Mouse (Mus musculus) limb, embryonic 13.5 days (tissue): ENCODE measurements around the gene Fubp1. TPM values are rescaled to one million over a fixed set of nuclear protein-coding genes. Genes with fewer than 3 reads are reported as not detected.
A peak's percentile ranks its signal among the peaks of the same experiment; 100 is the strongest.

Source experiments
- ATAC-seq: fragments of 200-750 bp; cut with Nextera tagmentation; 2 replicates; pipeline ENCODE4 v1.8.0; 2017; ENCODE audit warnings: low read depth, moderate number of reproducible peaks, moderate TSS enrichment; ENCODE audit not compliant: low FRiP score
- H3K27ac ChIP-seq: fragments of 300-500 bp; sonication (generic); 2 replicates; pipeline ENCODE4 v1.5.1; 2015; ENCODE audit warnings: inconsistent platforms, mild to moderate bottlenecking, moderate library complexity
- H3K27me3 ChIP-seq: fragments of 300-500 bp; sonication (generic); 2 replicates; pipeline ENCODE4 v1.6.1; 2015; ENCODE audit warnings: mild to moderate bottlenecking, inconsistent platforms
- H3K36me3 ChIP-seq: fragments of 300-500 bp; sonication (generic); 2 replicates; pipeline ENCODE4 v1.6.1; 2015; ENCODE audit warnings: inconsistent platforms, mild to moderate bottlenecking, moderate library complexity
- H3K4me1 ChIP-seq: fragments of 300-500 bp; sonication (generic); 2 replicates; pipeline ENCODE4 v1.6.1; 2015; ENCODE audit warnings: inconsistent platforms
- H3K4me2 ChIP-seq: fragments of 300-500 bp; sonication (generic); replicated peaks from 2 replicates; pipeline ENCODE4 v1.6.1; 2015; ENCODE audit warnings: inconsistent platforms, mild to moderate bottlenecking, moderate library complexity
- H3K4me3 ChIP-seq: fragments of 300-500 bp; sonication (generic); 2 replicates; pipeline ENCODE4 v1.5.1; 2015; ENCODE audit warnings: moderate library complexity, mild to moderate bottlenecking, inconsistent platforms
- H3K9ac ChIP-seq: fragments of 300-500 bp; sonication (generic); 2 replicates; pipeline ENCODE4 v1.6.1; 2015; ENCODE audit warnings: mild to moderate bottlenecking, inconsistent platforms
- H3K9me3 ChIP-seq: fragments of 300-500 bp; sonication (generic); 2 replicates; pipeline ENCODE4 v1.6.1; 2016; ENCODE audit warnings: inconsistent platforms
- WGBS: fragments of 180-500 bp; shearing (Covaris S2); methylation state at CpG from one replicate; pipeline ENCODE4 v1.1.7; 2015; 5-methylcytosine and 5-hydroxymethylcytosine counted together
- polyA plus RNA-seq: library from polyadenylated mRNA; unstranded; fragments of >200 nt; fragmentation: Nextera tagmentation; extraction: Ambion mirVana; gene quantifications from 2 replicates; pipeline ENCODE4 v1.2.1, GENCODE M21; 2015

The Fubp1 gene
- polyA plus RNA-seq, 1 experiment from 2014 or later = 338 TPM

- WGBS = 3% methylated on average over 13 of the region's 13 CpGs
- Histone ChIP-seq H3K27me3 (peaks cover 28% of the 10 kb centered on the region), H3K36me3 (no peaks in the 10 kb centered on the region)
Observed at GRCm38 (mm10) chr3:152266036-152266421, 55.8 kb downstream of the Fubp1 start, which contains the start of gene Nexn. Nexn (minus strand) TSS chr3:152266350.

GRCm38 (mm10) chr3:152268099-152268498 is 57.9 kb downstream of the Fubp1 start:
- Histone ChIP-seq H3K27me3 (peaks cover 28% of the 10 kb centered on the region), H3K36me3 (peaks cover 2% of the 10 kb centered on the region; the same call in 1 of the 2 replicates), H3K9ac (no peak overlapping the region), H3K9me3 (no peaks in the 10 kb centered on the region), H3K4me3 (no peak overlapping the region), H3K27ac (no peak overlapping the region), H3K4me1 (peaks cover 21% of the 10 kb centered on the region), H3K4me2 (no peak overlapping the region)
- WGBS = 85% methylated on average over 14 of the region's 14 CpGs
- no peak for ATAC-seq

More at GRCm38 (mm10) chr3:152266036-152266421, 55.8 kb downstream of the Fubp1 start, which contains the start of gene Nexn:
- peak within 1 kb of the TSS; percentile 88 for H3K27ac ChIP-seq
- peaks cover 26% of the 10 kb centered on the region for H3K4me1 ChIP-seq
- peak; percentile 73; the same call in 1 of the 2 replicates for ATAC-seq
- peak within 1 kb of the TSS; percentile 88 for H3K4me2 ChIP-seq
- no peaks in the 10 kb centered on the region for H3K9me3 ChIP-seq
- peak within 1 kb of the TSS; percentile 62 for H3K4me3 ChIP-seq
- peak within 1 kb of the TSS; percentile 80 for H3K9ac ChIP-seq

- Histone ChIP-seq H3K27ac (no peak overlapping the region), H3K36me3 (peaks cover 6% of the 10 kb centered on the region), H3K27me3 (peaks cover 16% of the 10 kb centered on the region; the same call in 1 of the 2 replicates), H3K9ac (no peak overlapping the region), H3K4me1 (peaks cover 6% of the 10 kb centered on the region), H3K4me2 (no peak overlapping the region), H3K4me3 (no peak overlapping the region), H3K9me3 (no peaks in the 10 kb centered on the region)
- 85% methylated on average over 10 of the region's 10 CpGs for WGBS
- ATAC-seq = no peak
Observed at GRCm38 (mm10) chr3:152271071-152271710, 61.0 kb downstream of the Fubp1 start.

- H3K4me3 ChIP-seq = no peak overlapping the region
- ATAC-seq = no peak
- no peak overlapping the region for H3K27ac ChIP-seq
- peaks cover 11% of the 10 kb centered on the region; the same call in 1 of the 2 replicates for H3K27me3 ChIP-seq
- H3K4me1 ChIP-seq = no peaks in the 10 kb centered on the region
- no peak overlapping the region for H3K4me2 ChIP-seq
- H3K9me3 ChIP-seq = no peaks in the 10 kb centered on the region
- H3K9ac ChIP-seq = no peak overlapping the region
- peaks cover 12% of the 10 kb centered on the region for H3K36me3 ChIP-seq
- 86% methylated on average over 6 of the region's 6 CpGs for WGBS
Observed at GRCm38 (mm10) chr3:152271876-152272275, 61.7 kb downstream of the Fubp1 start.

- ATAC-seq = no peak
- H3K27ac ChIP-seq = no peak overlapping the region
- H3K4me3 ChIP-seq = no peak overlapping the region
- H3K27me3 ChIP-seq = peaks cover 4% of the 10 kb centered on the region; the same call in 1 of the 2 replicates
- 84% methylated on average over 20 of the region's 20 CpGs for WGBS
- no peak overlapping the region for H3K4me2 ChIP-seq
- H3K36me3 ChIP-seq = peaks cover 12% of the 10 kb centered on the region
- no peaks in the 10 kb centered on the region for H3K9me3 ChIP-seq
- no peaks in the 10 kb centered on the region for H3K4me1 ChIP-seq
- no peak overlapping the region for H3K9ac ChIP-seq
Observed at GRCm38 (mm10) chr3:152272974-152273685, 62.9 kb downstream of the Fubp1 start.

GRCm38 (mm10) chr3:152275008-152275407 is 64.8 kb downstream of the Fubp1 start:
- no peaks in the 10 kb centered on the region for H3K27me3 ChIP-seq
- ATAC-seq = no peak
- WGBS = 84% methylated on average over 8 of the region's 8 CpGs

GRCm38 (mm10) chr3:152276935-152277334 is 66.7 kb downstream of the Fubp1 start:
- ATAC-seq = no peak
- WGBS = 94% methylated on average over 3 of the region's 3 CpGs
- peaks cover 21% of the 10 kb centered on the region for H3K36me3 ChIP-seq
- H3K9ac ChIP-seq = no peak overlapping the region
- H3K9me3 ChIP-seq = no peaks in the 10 kb centered on the region
- no peaks in the 10 kb centered on the region for H3K27me3 ChIP-seq
- H3K4me3 ChIP-seq = no peak overlapping the region
- no peak overlapping the region for H3K27ac ChIP-seq
- no peak overlapping the region for H3K4me2 ChIP-seq
- H3K4me1 ChIP-seq = 0 out of 2 replicates have a peak, but pooled peaks cover 3% of the 10 kb centered on the region

More at GRCm38 (mm10) chr3:152275008-152275407, 64.8 kb downstream of the Fubp1 start:
- Histone ChIP-seq H3K36me3 (peaks cover 12% of the 10 kb centered on the region), H3K4me1 (0 out of 2 replicates have a peak, but pooled peaks cover 3% of the 10 kb centered on the region), H3K4me3 (no peak overlapping the region), H3K9ac (no peak overlapping the region), H3K27ac (no peak overlapping the region), H3K4me2 (no peak overlapping the region), H3K9me3 (no peaks in the 10 kb centered on the region)

GRCm38 (mm10) chr3:152277912-152278311 is 67.7 kb downstream of the Fubp1 start:
- no peak overlapping the region for H3K4me3 ChIP-seq
- no peak overlapping the region; the same call in 1 of the 2 replicates for H3K27ac ChIP-seq
- 0 out of 2 replicates have a peak, but pooled peaks cover 3% of the 10 kb centered on the region for H3K4me1 ChIP-seq
- no peak overlapping the region for H3K9ac ChIP-seq
- peaks cover 29% of the 10 kb centered on the region for H3K36me3 ChIP-seq
- WGBS = 85% methylated on average over 2 of the region's 2 CpGs
- H3K4me2 ChIP-seq = no peak overlapping the region
- no peaks in the 10 kb centered on the region for H3K9me3 ChIP-seq
- no peak for ATAC-seq
- H3K27me3 ChIP-seq = no peaks in the 10 kb centered on the region

GRCm38 (mm10) chr3:152278431-152278830 is 68.2 kb downstream of the Fubp1 start:
- H3K9me3 ChIP-seq = no peaks in the 10 kb centered on the region
- H3K27me3 ChIP-seq = no peaks in the 10 kb centered on the region
- no peak overlapping the region; the same call in 1 of the 2 replicates for H3K27ac ChIP-seq
- 31% methylated on average over 2 of the region's 2 CpGs for WGBS
- no peak overlapping the region for H3K9ac ChIP-seq
- no peak overlapping the region for H3K4me3 ChIP-seq
- 0 out of 2 replicates have a peak, but pooled peaks cover 3% of the 10 kb centered on the region for H3K4me1 ChIP-seq
- H3K36me3 ChIP-seq = peaks cover 34% of the 10 kb centered on the region
- ATAC-seq = no peak
- no peak overlapping the region for H3K4me2 ChIP-seq

GRCm38 (mm10) chr3:152282126-152282525 is 71.9 kb downstream of the Fubp1 start:
- WGBS = 22% methylated on average over 3 of the region's 3 CpGs
- Histone ChIP-seq H3K27me3 (no peaks in the 10 kb centered on the region), H3K27ac (no peak overlapping the region), H3K9me3 (no peaks in the 10 kb centered on the region), H3K36me3 (peaks cover 53% of the 10 kb centered on the region), H3K4me2 (no peak overlapping the region), H3K4me3 (no peak overlapping the region), H3K9ac (no peak overlapping the region), H3K4me1 (0 out of 2 replicates have a peak, but pooled peaks cover 3% of the 10 kb centered on the region)
- ATAC-seq = no peak

- Histone ChIP-seq H3K9me3 (no peaks in the 10 kb centered on the region), H3K4me3 (no peak overlapping the region), H3K36me3 (peaks cover 64% of the 10 kb centered on the region), H3K27ac (no peak overlapping the region), H3K4me1 (no peaks in the 10 kb centered on the region), H3K4me2 (no peak overlapping the region), H3K27me3 (no peaks in the 10 kb centered on the region), H3K9ac (no peak overlapping the region)
- ATAC-seq = no peak
- WGBS = 97% methylated on average over 1 of the region's 1 CpGs
Observed at GRCm38 (mm10) chr3:152284306-152284705, 74.1 kb downstream of the Fubp1 start.

GRCm38 (mm10) chr3:152284759-152285158 is 74.5 kb downstream of the Fubp1 start:
- ATAC-seq = no peak

More at GRCm38 (mm10) chr3:152284759-152285158, 74.5 kb downstream of the Fubp1 start:
- peaks cover 64% of the 10 kb centered on the region for H3K36me3 ChIP-seq
- no peaks in the 10 kb centered on the region; the same call in 1 of the 2 replicates for H3K4me1 ChIP-seq
- no peak overlapping the region for H3K27ac ChIP-seq
- H3K9me3 ChIP-seq = no peaks in the 10 kb centered on the region
- no peak overlapping the region for H3K9ac ChIP-seq
- 74% methylated on average over 5 of the region's 5 CpGs for WGBS
- H3K27me3 ChIP-seq = no peaks in the 10 kb centered on the region
- no peak overlapping the region for H3K4me2 ChIP-seq
- H3K4me3 ChIP-seq = no peak overlapping the region
